Mouse (Mus musculus): ENCODE measurements around the gene Mllt3. TPM values are rescaled to one million over a fixed set of nuclear protein-coding genes. Genes with fewer than 3 reads are reported as not detected.

Gene Mllt3
- polyA plus RNA-seq, 1 experiment, result 15.6 TPM

GRCm38 (mm10) chr4:87737201-87737806, 295.9 kb downstream of the Mllt3 start:
- no peak overlapping the region for H3K4me3 ChIP-seq (replicated peaks; ENCODE audit: control insufficient read depth, low read depth, low read length)
- H3K27ac ChIP-seq (ENCODE audit: control insufficient read depth, insufficient read depth, low read depth, low read length, poor library complexity), result no peak overlapping the region
- TF ChIP-seq POLR2A (IDR thresholded peaks at IDR 0.05; ENCODE audit: borderline replicate concordance, control insufficient read depth, low read depth, low read length) (no peak), CTCF (IDR thresholded peaks at IDR 0.05; ENCODE audit: control insufficient read depth, insufficient read depth, low read length) (no peak)
- no peaks in the 10 kb centered on the region for H3K4me1 ChIP-seq (ENCODE audit: control insufficient read depth, insufficient read depth, low read length)
- WGBS, result 78% methylated on average over 6 of the region's 6 CpGs

GRCm38 (mm10) chr4:87736779-87737178, 296.4 kb downstream of the Mllt3 start:
- TF ChIP-seq POLR2A (IDR thresholded peaks at IDR 0.05; ENCODE audit: borderline replicate concordance, control insufficient read depth, low read depth, low read length), result no peak
- TF ChIP-seq CTCF (IDR thresholded peaks at IDR 0.05; ENCODE audit: control insufficient read depth, insufficient read depth, low read length), result no peak
- WGBS, result 70% methylated on average over 3 of the region's 3 CpGs
- Histone ChIP-seq H3K4me1 (ENCODE audit: control insufficient read depth, insufficient read depth, low read length) (no peaks in the 10 kb centered on the region), H3K27ac (ENCODE audit: control insufficient read depth, insufficient read depth, low read depth, low read length, poor library complexity) (no peak overlapping the region), H3K4me3 (replicated peaks; ENCODE audit: control insufficient read depth, low read depth, low read length) (no peak overlapping the region)

GRCm38 (mm10) chr4:87731118-87731672, 302.0 kb downstream of the Mllt3 start:
- Histone ChIP-seq H3K4me1 (ENCODE audit: control insufficient read depth, insufficient read depth, low read length) (no peaks in the 10 kb centered on the region), H3K4me3 (replicated peaks; ENCODE audit: control insufficient read depth, low read depth, low read length) (no peak overlapping the region), H3K27ac (ENCODE audit: control insufficient read depth, insufficient read depth, low read depth, low read length, poor library complexity) (no peak overlapping the region)
- WGBS, result 77% methylated on average over 5 of the region's 5 CpGs
- TF ChIP-seq POLR2A (IDR thresholded peaks at IDR 0.05; ENCODE audit: borderline replicate concordance, control insufficient read depth, low read depth, low read length) (no peak), CTCF (IDR thresholded peaks at IDR 0.05; ENCODE audit: control insufficient read depth, insufficient read depth, low read length) (no peak)

GRCm38 (mm10) chr4:87728581-87728980, 304.6 kb downstream of the Mllt3 start:
- TF ChIP-seq CTCF (IDR thresholded peaks at IDR 0.05; ENCODE audit: control insufficient read depth, insufficient read depth, low read length) (no peak), POLR2A (IDR thresholded peaks at IDR 0.05; ENCODE audit: borderline replicate concordance, control insufficient read depth, low read depth, low read length) (no peak)
- Histone ChIP-seq H3K4me3 (replicated peaks; ENCODE audit: control insufficient read depth, low read depth, low read length) (no peak overlapping the region), H3K27ac (ENCODE audit: control insufficient read depth, insufficient read depth, low read depth, low read length, poor library complexity) (no peak overlapping the region), H3K4me1 (ENCODE audit: control insufficient read depth, insufficient read depth, low read length) (no peaks in the 10 kb centered on the region)
- 76% methylated on average over 1 of the region's 1 CpGs for WGBS

GRCm38 (mm10) chr4:87723448-87723847, 309.7 kb downstream of the Mllt3 start:
- TF ChIP-seq POLR2A (IDR thresholded peaks at IDR 0.05; ENCODE audit: borderline replicate concordance, control insufficient read depth, low read depth, low read length), result no peak
- no peak for TF ChIP-seq CTCF (IDR thresholded peaks at IDR 0.05; ENCODE audit: control insufficient read depth, insufficient read depth, low read length)
- no peaks in the 10 kb centered on the region for H3K4me1 ChIP-seq (ENCODE audit: control insufficient read depth, insufficient read depth, low read length)
- H3K27ac ChIP-seq (ENCODE audit: control insufficient read depth, insufficient read depth, low read depth, low read length, poor library complexity), result no peak overlapping the region
- H3K4me3 ChIP-seq (replicated peaks; ENCODE audit: control insufficient read depth, low read depth, low read length), result no peak overlapping the region
- 89% methylated on average over 6 of the region's 6 CpGs for WGBS

Other genes with a start within 250 kb of the Mllt3 start
- 7.7 and 8.2 TPM in 2 replicates for gene Focad, start 61.3 kb upstream of the Mllt3 start, polyA plus RNA-seq (2011; ENCODE audit: insufficient read depth, insufficient read length, low replicate concordance, missing spikeins)